Mouse (Mus musculus) kidney, adult 2 months (tissue): Measurements from ENCODE around the gene Prkcz. TPM values are rescaled to one million over a fixed set of nuclear protein-coding genes. Genes with fewer than 3 reads are reported as not detected.

Experiments used
- DNase-seq: peaks from one replicate; pipeline ENCODE4 v3.0.0; 2021
- H3K27ac ChIP-seq: fragments of 200-500 bp; 2 replicates; pipeline ENCODE4 v1.5.1; 2012; ENCODE audit warnings: low read depth, low read length, control low read depth, inconsistent platforms; ENCODE audit not compliant: insufficient read depth
- H3K27me3 ChIP-seq: fragments of 200-500 bp; replicated peaks from 2 replicates; pipeline ENCODE4 v1.6.1; 2012; ENCODE audit warnings: mild to moderate bottlenecking, moderate library complexity, low read length, inconsistent platforms; ENCODE audit not compliant: control insufficient read depth, insufficient read depth
- H3K36me3 ChIP-seq: fragments of 200-500 bp; 2 replicates; pipeline ENCODE4 v1.6.1; 2012; ENCODE audit warnings: mild to moderate bottlenecking, moderate library complexity, low read length, inconsistent platforms; ENCODE audit not compliant: control insufficient read depth, insufficient read depth
- H3K4me1 ChIP-seq: fragments of 200-500 bp; 2 replicates; pipeline ENCODE4 v1.6.1; 2011; ENCODE audit warnings: low read length; ENCODE audit not compliant: control insufficient read depth, insufficient read depth
- H3K4me3 ChIP-seq: fragments of 200-500 bp; 2 replicates; pipeline ENCODE4 v1.5.1; 2011; ENCODE audit warnings: mild to moderate bottlenecking, low read depth, low read length, control low read depth; ENCODE audit not compliant: insufficient read depth
- CTCF ChIP-seq: fragments of 200-500 bp; conservative IDR thresholded peaks from 2 replicates; pipeline ENCODE4 v1.5.1; 2011; ENCODE audit warnings: low read depth, mild to moderate bottlenecking, control low read depth, low read length, moderate library complexity, mixed read lengths; ENCODE audit not compliant: insufficient read depth, insufficient read length
- POLR2A ChIP-seq: fragments of 200-500 bp; IDR thresholded peaks from one replicate; pipeline ENCODE4 v1.6.1; 2011; ENCODE audit warnings: low read depth, low read length, control low read depth
- WGBS: fragments of 180-500 bp; shearing (Covaris S2); methylation state at CpG from one replicate; pipeline ENCODE4 v1.1.7; 2018; 5-methylcytosine and 5-hydroxymethylcytosine counted together
- polyA plus RNA-seq: library from polyadenylated mRNA; depleted of rRNA; stranded (reverse); fragments of >200 nt; gene quantifications from 2 replicates; pipeline ENCODE4 v1.2.3, GENCODE M21; 2012

Gene Prkcz
- polyA plus RNA-seq, 1 experiment, result 80.1 TPM

DNA sequence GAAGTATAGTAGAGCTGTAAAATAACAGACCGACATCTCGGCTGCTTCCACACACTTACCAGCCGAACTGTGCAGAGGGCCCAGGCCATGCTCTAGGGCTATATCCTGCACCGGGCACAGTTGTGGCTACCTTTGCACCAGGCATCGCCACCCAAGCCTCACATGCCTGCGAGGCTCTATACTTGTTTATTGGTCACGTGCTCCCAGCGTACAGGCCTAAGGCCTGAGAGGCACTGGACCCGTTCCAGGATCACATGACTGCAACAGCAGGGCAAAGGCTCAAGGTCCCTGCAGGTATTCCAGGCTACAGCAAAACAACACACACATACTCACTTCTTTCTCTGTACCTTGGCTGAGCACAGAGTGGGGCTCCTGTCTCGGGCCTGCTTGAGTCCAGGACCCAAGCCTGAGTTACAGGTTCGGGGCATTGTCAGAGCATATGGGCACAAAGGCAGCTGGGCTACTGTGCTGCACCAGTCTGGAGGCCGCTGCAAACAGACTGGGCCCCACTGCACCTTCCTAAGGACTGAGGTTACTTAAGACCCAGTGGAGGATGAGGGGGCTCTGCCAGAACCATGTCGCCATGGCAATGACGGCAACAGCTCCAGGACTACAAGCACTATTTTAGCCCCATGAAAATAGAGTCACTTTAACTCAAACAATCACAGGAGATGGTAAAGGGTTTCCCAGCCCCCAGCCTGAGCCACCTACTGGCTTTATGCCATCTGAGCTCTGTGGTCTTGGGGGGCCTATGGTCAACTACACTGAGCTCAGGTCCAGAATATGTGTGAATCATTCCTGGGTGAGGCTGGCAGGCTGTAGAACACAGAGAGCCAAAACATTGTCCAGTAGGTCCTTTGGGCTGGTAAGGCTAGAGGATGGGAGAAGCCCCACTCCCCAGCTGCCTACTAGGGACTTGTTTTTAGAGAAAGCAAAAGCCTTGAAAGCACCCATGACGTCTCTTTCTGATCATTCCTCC, 9.9 kb upstream of the Prkcz start:
- TF ChIP-seq CTCF (no peak), POLR2A (no peak)

DNA sequence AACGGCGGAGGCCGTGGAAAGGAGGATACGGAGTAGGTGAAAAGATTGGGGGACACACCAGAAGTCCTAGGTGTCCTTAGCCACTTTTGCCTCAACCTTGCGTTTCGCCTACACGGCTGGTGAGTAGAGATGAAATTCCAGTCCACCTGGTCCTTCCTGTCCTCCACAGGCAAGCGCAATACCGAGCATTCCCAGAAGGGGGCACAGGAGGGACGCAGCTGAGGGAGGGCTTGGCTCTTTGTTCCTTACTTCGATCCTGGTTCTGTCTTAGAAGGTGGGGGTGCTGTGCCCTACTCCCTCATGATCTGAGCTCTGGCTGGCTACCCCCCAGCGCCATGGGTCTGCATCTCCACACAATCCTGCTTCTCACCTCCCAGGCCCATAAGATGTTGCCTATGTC, 7.5 kb upstream of the Prkcz start:
- peak; percentile 87 for DNase-seq
- TF ChIP-seq POLR2A (no peak), CTCF (peak; percentile 97)
- no peak overlapping the region for H3K27ac ChIP-seq

More for the DNA sequence above, 9.9 kb upstream of the Prkcz start:
- WGBS, result 49% methylated on average over 15 of the region's 15 CpGs
- H3K4me3 ChIP-seq, result no peak overlapping the region
- no peaks in the 10 kb centered on the region for H3K27me3 ChIP-seq
- H3K4me1 ChIP-seq, result peaks cover 12% of the 10 kb centered on the region
- peak; percentile 97 for DNase-seq
- no peaks in the 10 kb centered on the region for H3K36me3 ChIP-seq
- peak overlapping the region; percentile 92 for H3K27ac ChIP-seq

DNA sequence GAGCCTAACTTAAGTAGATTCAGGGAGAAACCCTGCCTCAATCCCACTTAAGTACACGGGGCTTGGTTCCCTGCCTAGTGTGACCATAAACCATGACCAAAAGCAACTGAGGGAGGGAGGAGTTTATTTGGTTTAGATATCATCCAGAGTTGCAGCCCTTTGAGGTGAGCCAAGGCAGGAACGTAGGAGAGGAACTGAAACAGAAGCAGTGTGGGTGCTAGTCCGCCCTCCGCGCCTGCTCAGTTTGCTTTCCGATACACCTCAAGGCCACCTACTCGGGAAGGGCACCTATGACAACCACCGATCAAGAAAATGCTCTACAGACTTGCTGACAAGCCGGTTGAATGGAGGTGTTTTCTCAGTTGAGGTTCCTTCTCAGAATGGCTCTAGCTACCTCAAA, 6.6 kb upstream of the Prkcz start:
- H3K27me3 ChIP-seq, result no peaks in the 10 kb centered on the region
- no peaks in the 10 kb centered on the region for H3K36me3 ChIP-seq
- H3K4me1 ChIP-seq, result peaks cover 12% of the 10 kb centered on the region
- 80% methylated on average over 9 of the region's 9 CpGs for WGBS
- no peak overlapping the region for H3K27ac ChIP-seq
- TF ChIP-seq CTCF (no peak), POLR2A (no peak)
- no peak for DNase-seq
- no peak overlapping the region for H3K4me3 ChIP-seq

More for the DNA sequence above, 7.5 kb upstream of the Prkcz start:
- H3K4me3 ChIP-seq, result no peak overlapping the region
- WGBS, result 33% methylated on average over 12 of the region's 12 CpGs
- H3K36me3 ChIP-seq, result no peaks in the 10 kb centered on the region
- no peaks in the 10 kb centered on the region for H3K27me3 ChIP-seq
- H3K4me1 ChIP-seq, result peaks cover 12% of the 10 kb centered on the region

DNA sequence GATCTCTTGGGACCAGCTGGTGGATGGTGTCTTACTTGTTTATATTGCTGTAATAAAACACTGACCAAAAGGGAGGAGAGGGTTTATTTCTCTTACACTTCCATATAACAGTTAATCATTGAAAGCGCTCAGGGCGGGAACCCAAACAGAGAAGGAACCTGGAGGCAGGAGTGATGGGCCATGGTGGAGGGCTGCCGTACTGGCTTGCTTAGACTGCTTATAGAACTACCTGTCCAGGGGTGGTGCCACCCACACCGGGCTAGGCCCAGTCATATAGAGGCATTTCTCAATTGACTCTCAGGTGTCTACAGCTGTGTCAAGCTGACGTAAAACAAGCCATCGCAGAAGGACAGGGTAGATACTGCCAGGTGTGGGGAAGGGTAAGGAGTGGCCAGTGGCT, 5.6 kb upstream of the Prkcz start:
- Histone ChIP-seq H3K27ac (no peak overlapping the region), H3K27me3 (no peaks in the 10 kb centered on the region), H3K4me3 (no peak overlapping the region), H3K36me3 (no peaks in the 10 kb centered on the region), H3K4me1 (peaks cover 14% of the 10 kb centered on the region)
- TF ChIP-seq POLR2A, result no peak
- no peak for TF ChIP-seq CTCF
- 50% methylated on average over 6 of the region's 6 CpGs for WGBS
- DNase-seq, result no peak

DNA sequence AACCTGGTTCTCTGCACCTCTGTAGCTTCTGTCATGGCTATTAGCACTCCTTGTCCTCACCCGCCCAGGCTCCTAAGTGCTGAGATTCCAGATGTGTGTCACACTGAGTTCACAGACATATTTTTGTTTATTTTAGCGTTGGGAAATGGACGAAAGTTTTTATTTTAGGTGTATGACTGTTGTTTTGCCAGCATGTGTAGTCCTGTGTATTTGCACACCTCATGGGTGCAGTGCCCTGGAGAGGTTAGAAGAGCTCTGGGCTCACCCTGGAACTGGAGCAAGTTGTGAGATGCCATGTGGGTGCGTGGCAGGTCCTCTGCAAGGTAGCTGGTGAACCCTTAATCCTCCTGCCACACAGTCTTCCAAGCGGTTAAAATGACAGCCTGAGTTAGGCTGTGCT, 1.3 kb upstream of the Prkcz start:
- no peak for DNase-seq

DNA sequence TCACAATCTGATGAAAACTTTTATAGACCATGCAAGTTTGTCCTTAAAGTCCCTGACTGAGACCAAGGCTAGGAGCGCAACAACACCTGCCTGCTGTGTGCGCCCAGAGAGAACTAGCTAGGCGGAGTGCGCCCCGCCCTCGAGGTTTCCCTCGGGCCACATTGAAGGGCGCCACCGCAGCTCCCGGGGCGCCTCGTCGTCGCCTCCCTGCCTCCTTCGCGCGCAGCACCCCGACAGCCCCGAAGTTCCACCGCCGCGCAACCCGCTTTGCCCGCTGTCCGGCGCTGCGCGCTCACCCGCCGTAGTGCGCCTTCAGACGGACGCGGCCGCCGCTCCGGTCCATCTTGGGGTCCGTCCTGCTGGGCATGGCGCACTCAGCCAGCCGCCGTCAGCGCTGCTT, 305 bp downstream of the Prkcz start:
- peaks cover 26% of the 10 kb centered on the region for H3K4me1 ChIP-seq
- TF ChIP-seq POLR2A (no peak), CTCF (no peak)
- peak overlapping the region; percentile 93 for H3K27ac ChIP-seq
- 3% methylated on average over 42 of the region's 42 CpGs for WGBS
- DNase-seq, result peak; percentile 62
- H3K27me3 ChIP-seq, result no peaks in the 10 kb centered on the region
- H3K36me3 ChIP-seq, result no peaks in the 10 kb centered on the region
- H3K4me3 ChIP-seq, result peak overlapping the region; percentile 68

More for the DNA sequence above, 1.3 kb upstream of the Prkcz start:
- Histone ChIP-seq H3K27me3 (no peaks in the 10 kb centered on the region), H3K4me3 (no peak overlapping the region), H3K27ac (no peak overlapping the region), H3K4me1 (peaks cover 19% of the 10 kb centered on the region), H3K36me3 (no peaks in the 10 kb centered on the region)
- TF ChIP-seq CTCF (no peak), POLR2A (no peak)
- 36% methylated on average over 5 of the region's 5 CpGs for WGBS
